Mouse (Mus musculus) ES-Bruce4 (cell line): ENCODE data around the gene Sept3.

Experiments
- CTCF ChIP-seq: IDR thresholded peaks from one replicate; pipeline ENCODE4 v1.8.1; 2011; ENCODE audit warnings: low read depth, low read length
- POLR2A ChIP-seq: IDR thresholded peaks from one replicate; pipeline ENCODE4 v1.8.1; 2011; ENCODE audit warnings: low read length; ENCODE audit not compliant: insufficient read depth

DNA sequence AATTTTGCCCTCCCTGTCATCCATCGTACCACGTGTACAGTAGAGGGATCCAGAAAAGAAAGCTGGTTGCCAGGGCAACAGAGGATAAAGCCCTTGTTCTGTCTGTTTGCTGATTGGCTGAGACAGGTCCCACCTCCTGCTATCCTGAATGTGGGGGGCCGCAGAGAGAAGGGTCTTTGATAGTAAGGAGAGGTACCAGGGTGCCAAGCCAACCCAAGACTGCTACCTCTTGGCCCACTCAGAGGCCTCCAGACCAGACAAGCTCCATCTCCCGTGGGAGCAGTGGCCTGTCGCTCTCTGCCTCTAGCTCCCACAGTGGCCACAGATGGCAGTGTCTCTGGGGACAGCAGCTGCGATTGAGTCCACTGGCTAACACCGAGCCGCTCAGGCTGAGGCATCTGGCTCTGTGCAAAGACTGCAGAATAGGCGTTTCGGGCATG, 18.7 kb upstream of the Sept3 start:
- TF ChIP-seq CTCF (no peak), POLR2A (no peak)
